Mouse (Mus musculus) heart, adult 2 months (tissue): Measurements from ENCODE around the gene Sorl1.

Experiments used
- CTCF ChIP-seq: fragments of 200-600 bp; IDR thresholded peaks from 2 replicates; pipeline ENCODE4 v1.8.1; 2022; ENCODE audit warnings: antibody characterized with exemption, mild to moderate bottlenecking, moderate library complexity
- POLR2A ChIP-seq: fragments of 200-500 bp; IDR thresholded peaks from 2 replicates; pipeline ENCODE4 v1.6.1; 2011; ENCODE audit warnings: mild to moderate bottlenecking, low read depth, low read length, control low read depth; ENCODE audit not compliant: insufficient read depth

- TF ChIP-seq POLR2A (no peak), CTCF (no peak)
These were observed 42.2 kb downstream of the Sorl1 start for GRCm38 (mm10) chr9:42081681-42082530.
